Mouse (Mus musculus) lung, postnatal 10 days (tissue): ENCODE data around the gene Trp53tg5.
A peak's percentile ranks its signal among the peaks of the same experiment; 100 is the strongest.

Source experiments
- DNase-seq: peaks from one replicate; pipeline ENCODE4 v3.0.0; 2021

Trp53tg5 gene

DNA sequence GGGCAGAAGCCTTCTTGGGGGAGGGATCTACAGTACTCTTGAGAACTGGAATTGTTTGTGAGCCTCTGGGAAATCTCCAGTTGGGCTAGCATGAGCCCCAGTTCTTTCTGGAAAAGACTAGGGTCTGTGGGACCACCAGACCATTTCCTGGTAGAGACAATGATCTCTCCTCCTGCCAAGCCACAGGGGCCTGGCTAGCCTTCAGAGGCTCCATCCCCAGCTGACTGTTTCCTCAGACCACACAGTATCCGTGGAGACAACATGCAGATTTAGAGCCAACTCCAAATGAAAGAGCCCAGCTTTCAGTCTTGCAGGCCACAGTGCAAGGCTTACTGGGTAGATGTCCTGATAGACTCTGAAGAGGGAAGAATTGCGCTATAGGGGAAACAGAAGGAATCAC lies 20.6 kb upstream of the Trp53tg5 start:
- DNase-seq: no peak

DNA sequence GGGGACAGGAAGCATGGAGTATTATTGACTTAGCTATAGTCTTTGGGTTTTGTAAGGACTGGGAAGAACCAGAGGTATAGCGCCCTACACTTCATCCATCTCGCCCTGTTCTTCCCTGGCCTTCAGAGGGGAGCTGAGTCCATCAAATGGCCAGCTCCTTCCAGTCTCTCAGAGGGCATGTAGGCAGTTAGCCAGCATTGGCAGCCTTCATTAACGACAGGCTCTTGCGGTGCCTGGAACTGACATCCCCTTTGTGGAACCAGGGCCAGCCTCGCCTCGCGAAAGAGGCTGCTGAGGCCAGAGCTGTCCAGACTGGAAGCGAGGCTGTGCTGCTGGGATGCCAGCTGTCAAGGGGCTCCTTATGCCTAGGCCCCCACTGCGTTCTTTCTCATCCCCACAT lies 14.3 kb upstream of the Trp53tg5 start:
- no peak for DNase-seq

DNA sequence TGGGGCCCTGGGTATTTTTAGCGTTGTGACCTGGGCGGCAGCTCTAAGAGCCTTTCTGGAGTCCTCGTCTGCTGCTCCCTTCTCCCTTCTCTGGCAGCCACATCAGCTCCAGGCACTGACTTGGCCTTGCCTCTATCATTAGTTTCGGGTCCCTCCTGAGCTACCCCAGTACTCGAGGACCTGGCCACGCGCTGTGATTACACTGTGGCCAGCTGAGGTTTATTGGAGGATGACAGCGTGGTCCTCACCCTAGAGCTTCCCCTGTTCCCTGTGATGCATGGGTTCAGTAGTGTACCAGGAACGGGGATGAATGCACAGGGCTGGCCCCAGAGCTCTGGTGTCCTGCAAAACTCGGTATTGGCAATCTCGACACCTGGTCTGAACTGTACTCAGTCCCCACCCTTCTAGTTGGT lies 13.6 kb upstream of the Trp53tg5 start:
- DNase-seq: no peak

DNA sequence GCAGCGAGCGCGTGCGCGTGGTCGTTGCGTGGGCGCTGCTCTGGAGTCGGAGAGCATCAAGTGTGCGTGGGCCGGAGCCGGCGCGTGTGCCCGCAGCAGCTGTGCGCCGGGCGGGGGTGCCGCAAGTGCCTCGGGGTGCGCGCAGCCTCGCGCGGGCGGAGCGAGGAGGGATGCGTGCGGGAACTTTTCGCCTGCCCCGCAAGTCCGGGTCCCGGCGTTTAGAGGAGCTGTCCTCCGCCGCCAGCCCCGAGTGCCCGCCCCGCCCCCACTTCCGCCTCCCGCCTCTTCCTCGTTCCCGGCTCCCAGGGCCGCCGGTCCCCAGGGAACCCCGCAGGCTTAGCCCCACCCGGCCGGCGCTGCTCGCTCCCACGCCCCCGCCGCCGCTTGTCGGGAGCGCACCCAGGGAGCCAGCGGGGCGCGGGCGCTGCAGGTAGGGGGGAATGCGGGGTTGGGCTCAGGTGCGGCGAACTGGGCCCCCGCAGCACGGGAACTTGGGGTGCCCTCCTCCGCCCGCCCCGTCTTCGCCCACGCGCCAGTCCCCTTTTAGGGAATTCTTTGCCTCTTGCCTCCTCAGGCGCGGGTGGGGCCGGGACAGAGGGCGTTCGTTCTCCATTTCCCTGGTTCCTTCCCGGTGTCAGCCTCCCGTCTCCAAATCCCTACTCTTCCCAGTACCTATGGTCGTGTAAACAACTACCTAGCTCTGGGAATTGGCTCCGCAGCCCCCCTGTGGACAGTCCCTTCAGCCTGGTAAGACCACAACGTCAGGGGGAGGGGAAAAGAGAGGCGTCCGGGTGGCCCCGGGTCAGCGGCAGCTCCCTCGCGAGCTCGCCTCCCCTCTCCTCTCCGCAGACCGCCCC lies 13.0 kb upstream of the Trp53tg5 start:
- peak; percentile 68 for DNase-seq

DNA sequence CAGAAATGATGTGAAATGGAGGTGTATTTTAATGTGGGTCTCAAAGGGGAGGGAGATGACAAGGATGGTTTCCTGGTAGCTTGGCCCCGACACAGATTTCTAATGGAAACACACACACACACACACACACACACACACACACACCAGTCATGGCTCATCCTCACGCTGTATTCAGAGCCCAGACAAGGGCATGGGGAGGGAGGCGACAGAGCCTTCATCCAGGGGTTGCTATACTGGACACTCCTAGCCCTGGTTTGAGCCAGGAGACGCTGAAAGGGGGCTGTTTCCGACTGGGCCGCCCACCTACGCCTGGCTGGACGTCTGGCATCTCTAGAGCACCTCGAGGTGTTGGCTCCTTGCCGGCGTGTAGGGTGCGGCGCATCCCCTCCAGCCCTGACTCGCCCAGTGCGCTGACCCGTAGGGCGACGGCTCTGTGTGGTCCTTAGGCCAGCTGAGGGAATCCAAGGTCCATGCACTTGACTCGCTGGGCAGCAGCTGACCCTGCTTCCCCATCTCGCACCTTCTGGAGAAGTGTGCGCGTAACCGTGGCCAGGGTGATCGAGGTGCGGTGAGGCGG lies 12.2 kb upstream of the Trp53tg5 start, which contains the start of gene Dbndd2:
Dbndd2 (plus strand) TSS at position 426 of the 577 bp plus-strand sequence.
- DNase-seq: peak; percentile 68

DNA sequence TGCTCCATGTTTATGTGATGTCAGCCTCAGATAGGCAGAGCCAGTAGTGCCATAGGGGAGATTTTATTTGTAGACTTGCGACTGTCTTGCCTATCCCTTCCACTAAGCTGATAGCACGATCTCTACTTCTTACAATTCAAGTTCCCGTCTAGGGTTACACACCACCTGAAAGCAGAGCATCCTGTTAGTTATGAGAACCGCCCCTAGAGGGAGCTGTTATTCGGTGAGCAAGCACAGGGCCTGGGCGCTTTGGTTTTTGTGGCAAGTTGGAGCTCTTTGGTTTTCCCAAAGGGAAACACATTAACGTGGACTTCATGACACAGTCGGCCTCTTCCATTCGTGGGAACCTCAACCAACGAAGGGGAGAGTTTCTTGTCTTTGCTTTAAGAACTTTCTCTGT lies 3.3 kb downstream of the Trp53tg5 start:
- DNase-seq: peak; percentile 81

DNA sequence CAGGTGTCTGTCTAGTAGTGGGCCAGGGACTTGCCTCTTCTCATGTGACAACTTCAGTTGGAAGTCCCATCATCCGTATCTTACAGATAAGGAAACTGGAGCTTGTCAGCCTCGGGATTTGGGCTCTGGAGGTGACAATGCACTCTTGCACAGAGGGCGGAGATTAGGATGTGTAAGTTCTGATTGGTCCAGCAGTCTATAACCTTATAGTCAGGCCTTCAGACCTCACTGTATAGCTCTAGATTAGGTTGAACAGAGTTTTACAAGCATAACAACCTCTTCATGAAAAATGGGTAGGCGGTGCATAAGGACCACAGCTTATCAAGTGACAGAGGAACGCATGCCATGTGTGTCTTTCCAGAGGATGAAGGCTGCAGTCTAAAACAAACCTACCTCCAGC lies 6.7 kb downstream of the Trp53tg5 start:
- no peak for DNase-seq

DNA sequence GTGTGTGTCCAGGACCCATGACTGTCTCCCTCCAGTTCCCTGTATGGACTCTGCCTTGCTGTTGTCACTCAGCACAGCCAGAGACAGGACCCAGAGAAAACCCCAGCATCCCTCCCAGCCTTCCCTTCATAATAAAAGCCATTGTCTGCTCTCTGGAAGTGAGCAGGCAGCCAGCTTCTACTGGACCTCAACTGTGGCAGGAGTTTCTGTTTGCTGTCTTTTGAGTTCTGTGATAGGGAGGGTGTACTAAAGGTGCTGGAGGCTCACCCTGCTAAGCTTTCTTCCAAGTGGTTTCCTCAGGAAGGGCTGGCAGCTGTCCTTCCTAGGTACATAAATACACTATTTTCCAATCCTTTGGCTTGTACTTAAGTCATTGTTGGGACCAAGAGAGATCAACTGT lies 8.4 kb downstream of the Trp53tg5 start:
- DNase-seq: no peak

DNA sequence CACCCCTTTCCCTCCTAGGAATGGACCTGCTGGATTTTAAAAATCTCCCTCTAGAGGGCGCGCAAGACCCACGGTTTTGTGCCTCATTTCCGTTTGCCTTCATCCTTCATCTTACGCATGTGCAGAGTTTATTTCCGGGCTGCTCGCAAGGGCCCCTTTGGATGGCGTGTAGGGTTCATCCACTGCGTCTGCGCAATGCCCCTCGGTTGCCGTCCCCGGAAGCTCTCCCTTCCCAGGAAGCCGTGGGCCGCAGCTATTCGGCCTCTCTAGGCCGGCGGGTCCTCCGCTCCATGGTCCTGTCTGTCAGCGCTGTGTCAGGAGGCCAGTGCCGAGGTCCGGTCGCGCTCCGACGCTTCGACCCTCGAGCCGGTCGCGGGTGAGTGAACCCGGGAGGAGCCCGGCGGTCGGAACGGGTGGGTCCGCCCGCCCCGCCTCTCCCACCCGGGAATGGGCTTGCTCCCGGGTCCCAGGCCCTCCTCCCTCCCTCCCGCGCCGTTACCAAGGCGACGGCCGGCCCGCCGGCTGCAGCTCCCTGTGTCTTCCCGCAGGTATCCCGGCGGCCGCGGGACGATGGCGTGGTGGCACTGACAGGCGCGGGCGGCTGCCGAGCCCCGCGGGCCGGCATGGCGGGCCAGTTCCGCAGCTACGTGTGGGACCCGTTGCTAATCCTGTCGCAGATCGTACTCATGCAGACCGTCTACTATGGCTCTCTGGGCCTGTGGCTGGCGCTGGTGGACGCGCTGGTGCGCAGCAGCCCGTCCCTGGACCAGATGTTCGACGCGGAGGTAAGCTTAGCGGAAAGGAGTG lies 12.6 kb downstream of the Trp53tg5 start, which contains the start of gene Gm20458:
Gm20458 (plus strand) TSS at position 223 of the 807 bp plus-strand sequence.
- DNase-seq: peak; percentile 98

DNA sequence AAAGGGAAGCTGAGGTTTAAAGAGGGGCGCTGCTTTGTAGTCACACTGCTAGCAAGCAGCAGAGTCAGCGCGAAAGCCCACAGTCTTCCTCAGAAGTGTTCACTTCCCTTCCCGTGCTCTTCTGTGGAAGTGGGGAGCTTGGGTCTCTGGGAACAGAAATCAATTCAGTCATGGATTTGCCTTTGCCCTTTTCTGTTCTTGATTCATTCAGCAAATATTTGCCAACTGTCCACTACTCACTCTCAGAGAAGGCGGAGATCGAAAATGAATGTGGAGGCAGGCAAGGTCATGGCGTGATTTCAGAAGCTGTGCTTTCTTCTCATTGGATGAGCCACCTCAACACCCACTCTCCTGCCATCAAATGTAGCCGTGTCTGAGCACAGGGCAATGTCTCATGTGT lies 15.0 kb downstream of the Trp53tg5 start:
- DNase-seq: no peak

DNA sequence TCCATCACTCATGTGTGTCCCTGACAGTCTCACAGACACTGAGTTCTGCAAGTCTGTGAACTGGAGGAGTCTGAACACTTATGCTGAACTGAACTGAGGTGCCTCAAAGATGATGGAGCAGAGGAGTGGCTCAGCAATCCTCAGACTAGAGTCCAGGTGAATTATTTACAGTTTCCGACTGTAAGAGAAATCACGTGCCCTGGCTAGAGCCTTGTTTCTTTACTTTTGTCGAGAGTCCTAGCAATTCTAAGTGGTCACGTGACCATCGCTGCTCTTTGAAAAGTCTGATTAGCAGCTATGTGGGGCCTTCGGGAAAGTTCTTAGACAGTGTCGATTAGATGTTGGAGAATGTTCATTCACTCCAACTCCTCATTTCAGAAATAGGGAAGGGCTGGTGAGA lies 15.6 kb downstream of the Trp53tg5 start:
- peak; percentile 73 for DNase-seq

DNA sequence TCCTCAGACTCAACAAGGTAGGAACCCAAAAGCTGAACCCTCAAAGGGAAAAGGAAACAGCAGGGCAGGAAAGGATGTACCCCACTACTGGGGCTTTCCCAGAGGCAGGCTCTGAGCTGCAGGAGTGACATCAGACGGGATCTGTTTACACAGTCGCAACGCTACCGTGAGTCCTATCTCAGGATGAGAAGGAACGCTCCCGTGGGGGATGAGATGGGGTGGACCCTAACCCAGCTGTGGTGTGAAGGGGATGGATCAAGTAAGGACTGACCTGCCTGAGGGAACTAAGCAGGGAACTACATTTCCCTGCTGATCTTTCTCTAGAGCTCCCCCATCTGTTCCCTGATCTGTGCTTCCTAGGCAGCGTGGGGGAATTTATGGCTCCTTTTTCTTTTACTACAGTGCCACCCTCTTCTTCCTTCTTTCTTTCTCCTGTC lies 16.6 kb downstream of the Trp53tg5 start, which contains the start of gene Sys1:
Sys1 (plus strand) TSS at position 101 of the 437 bp plus-strand sequence.
- no peak for DNase-seq

DNA sequence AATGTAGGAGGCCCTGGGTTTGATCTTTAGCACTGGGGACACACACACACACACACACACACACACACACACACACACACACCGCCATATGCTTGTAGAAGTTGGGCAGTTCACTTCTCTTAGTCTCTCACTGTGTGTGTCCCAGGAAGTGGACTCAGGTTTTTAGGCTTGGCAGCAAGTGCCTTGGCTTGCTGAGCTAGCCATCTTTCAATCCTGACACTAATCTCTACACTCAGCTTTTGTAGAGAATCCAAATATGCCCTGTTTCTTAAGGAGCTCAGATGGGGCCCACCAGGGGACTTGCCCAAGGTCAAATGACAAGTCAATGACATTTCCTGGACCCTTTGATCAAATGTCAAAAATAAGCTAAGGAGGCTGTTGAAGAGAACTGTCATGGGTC lies 17.1 kb downstream of the Trp53tg5 start:
- no peak for DNase-seq

DNA sequence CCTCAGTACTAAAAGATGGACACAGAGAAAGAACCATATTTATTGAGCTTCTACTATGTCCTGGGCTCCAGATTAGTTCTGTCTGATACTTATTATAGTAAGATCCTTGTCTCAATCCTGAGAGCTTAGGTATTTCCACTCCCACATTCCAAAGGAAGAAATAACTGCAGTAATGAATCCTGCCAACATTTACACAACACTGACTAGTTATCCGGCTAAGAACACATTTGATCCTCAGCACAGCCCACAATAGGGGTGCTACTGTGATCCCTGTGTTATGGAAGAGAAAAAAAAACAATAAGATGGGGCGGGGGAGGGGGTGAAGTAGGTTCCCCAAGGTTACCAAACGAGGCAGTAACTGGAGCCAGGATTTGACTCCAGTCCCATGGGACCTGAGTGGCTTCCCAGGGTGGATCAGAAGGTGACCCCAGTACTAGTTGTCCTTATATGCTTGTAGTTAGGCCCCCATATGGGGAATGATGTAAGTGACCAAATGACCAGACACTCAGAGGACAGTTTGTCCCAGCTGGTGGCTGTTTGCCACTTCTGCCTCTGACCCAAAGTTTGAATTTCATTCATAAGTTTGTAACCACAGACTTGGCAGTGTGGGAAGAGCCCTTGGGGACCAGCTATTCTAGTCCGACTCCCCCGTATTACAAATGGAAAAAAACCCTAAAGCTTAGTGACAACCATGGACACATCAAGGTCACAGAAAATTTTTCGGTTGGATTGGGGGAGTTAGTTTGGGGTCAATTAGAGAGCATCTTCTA lies 17.9 kb downstream of the Trp53tg5 start:
- peak; percentile 76 for DNase-seq

DNA sequence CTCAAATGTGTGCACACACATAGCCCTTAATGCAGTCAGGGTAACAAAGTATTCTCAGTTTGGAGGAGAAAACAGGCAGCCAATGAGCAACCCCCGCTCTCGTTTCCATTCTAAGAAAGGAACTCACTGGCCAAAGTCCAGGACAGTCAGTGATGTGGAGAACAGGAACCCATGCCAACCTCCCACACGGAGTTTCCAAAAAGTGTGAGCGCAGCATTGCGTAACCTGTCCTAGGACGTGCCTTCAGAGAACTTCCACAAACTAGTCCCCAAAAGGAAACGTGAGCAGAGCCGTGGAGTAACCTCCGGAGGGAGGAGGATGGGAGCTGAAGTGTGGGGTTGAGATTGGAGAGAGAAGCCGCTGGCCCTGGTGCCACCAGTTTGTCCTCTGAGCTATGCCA lies 18.7 kb downstream of the Trp53tg5 start:
- peak; percentile 92 for DNase-seq

DNA sequence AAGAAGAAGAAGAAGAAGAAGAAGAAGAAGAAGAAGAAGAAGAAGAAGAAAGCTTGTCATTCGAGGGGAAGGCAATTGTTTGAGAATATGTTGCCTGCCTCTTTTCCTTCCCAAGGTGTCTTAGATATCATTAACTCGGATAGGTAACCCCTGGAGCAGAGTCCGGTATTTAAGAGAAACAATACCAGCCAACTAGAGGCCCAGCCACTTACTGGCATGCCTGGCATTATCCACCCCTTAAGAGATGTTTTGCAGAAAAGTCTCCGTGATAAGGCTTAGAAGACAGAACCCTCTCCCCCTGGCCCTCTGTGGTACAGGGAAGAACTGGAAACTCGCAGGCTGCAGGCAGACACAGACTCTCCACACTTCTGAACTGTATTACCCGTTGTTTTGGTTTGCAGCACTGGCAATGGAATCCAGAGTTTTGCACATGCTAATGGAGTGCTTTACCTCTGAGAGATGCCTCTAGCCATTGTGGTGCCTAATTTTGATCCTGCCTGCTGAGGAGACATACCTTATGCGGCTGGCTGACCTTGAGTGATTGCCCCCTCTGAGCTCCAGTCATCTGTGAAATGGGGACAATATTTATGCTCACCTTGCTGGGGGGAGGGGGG lies 19.5 kb downstream of the Trp53tg5 start:
- no peak for DNase-seq

DNA sequence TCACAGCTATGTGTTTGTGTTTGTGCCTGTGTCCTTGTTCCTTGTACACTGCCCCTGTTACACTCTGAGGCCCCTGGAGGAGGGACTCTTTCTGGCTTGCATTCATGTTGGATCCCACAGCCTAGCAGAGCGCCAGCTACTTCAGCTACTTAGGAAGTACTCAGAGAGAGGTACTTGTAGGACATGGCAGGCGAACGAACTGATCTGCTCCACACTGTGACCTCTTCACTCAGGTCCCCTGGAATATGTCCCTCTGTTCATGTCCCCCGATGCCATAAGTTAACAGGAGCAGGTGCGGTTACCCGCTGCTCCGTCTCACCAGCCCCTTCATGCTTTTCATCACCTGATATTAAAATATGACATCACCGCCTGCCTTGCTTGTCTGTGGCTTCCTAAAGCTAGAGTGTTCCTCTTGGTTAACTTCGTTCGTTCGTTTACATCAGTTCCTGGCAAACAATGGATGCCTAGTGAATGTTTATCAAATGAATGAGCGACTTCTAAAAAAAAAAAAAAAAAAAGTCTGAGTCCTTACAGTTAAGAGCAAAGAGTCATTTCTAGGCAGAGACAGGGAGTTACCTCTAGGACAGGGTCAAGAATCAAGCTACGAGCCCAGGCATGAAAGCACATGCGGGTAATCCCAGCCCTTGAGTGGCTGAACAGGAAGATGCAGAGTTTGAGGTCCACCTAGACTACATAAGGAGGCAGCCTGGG lies 20.3 kb downstream of the Trp53tg5 start:
- no peak for DNase-seq

DNA sequence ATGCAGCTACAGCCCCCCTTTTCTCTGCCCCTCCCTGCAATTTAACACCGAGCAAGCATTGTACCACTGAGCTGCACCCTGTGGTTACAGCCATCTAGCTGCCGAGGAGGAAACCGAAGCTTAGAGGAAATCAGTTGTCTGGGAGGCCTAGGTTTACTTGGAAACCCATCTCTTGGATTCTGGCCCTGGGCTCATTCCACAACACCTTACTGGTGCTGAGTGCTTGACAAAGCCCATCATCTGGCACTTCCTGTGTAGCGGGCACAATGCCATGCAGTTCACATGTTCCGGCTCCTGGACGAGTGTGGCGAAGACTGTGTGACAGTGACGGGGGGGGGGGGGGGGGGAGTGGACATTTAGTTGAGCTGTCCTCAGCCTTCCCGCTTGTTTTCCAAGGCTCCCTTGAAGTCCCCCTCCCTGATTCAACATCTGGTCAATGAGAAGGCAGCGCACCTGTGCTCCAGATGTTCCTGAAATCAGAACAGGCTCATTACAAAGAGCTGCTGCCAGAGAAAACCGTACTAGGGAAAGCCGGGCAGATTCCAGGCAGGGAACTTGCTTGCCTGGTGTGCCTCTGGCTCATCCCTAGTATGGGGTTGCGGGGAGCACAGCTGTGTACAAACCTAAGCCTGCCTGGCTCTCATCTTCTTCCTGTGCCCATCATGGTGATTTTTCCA lies 21.4 kb downstream of the Trp53tg5 start:
- DNase-seq: peak; percentile 81

DNA sequence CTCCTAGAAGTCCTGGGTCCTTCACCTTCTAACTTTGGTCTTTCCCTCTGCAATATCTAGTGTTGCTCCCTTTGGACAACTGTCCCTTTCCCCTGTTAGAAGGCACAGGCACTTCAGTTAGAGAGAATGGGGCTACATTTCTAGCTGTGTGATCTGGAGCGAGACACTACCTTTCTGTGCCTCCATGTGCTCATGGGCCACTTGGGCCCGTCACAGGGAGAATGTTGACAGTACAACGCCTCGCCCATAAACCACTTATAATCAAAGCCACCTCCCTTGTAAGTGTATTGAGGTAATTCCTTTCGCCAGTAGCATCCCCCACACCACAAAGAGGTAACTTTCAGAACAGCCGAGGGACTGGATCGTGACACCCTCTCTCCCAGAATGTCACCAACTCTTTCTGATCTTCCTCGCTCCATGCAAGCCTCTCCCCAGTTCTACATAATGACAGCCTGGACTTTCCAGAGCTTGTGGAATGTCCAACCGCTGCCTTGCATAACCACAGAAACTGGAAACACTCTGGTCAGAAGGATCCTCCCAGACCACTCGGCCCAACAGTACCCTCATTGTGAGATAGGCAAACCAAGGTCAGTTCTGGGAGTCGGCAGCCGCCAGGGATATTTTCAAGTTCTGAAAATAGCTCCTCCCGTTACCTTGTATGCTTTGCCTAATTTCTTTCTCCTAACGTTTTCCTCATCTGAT lies 24.0 kb downstream of the Trp53tg5 start:
- DNase-seq: no peak

DNA sequence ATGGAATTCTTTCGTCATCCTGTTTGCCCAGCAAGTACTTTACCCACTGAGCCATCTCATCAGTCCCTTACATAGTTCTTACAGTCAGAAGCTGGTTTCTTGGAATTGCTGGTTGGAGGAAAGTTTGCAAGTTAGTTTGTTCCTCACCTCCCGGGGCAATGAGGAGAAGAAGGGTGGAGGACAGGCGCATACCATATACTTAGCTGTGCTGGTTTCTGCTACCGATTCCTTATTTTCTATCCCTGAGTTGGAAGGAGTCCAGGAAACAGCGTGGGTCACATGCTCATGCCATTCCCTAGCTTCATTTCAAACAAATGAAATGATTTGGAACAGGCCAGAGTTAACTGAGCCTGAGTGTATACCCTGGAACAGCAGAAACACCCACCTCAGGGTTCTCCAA lies 24.6 kb downstream of the Trp53tg5 start:
- DNase-seq: no peak
